Mouse (Mus musculus) kidney, adult 8-10 months (tissue): ENCODE measurements at regions not wholly inside any gene's neighbourhood (a gene's known extent, or its start where the extent isn't known, plus 50 kb on each side); places are given as distances from the start of the nearest gene placed in this dataset.

ENCODE experiments used
- DNase-seq, 2 experiments: peaks; one replicate each; pipeline ENCODE4 v3.0.0; 2022

GRCm38 (mm10) chr3:149496829-149497471, 506.6 kb upstream of the Adgrl2 start:
- DNase-seq, result no peak

GRCm38 (mm10) chr3:149496122-149496521, 505.8 kb upstream of the Adgrl2 start:
- DNase-seq, result no peak

GRCm38 (mm10) chr3:149488147-149488546, 497.8 kb upstream of the Adgrl2 start:
- DNase-seq, result no peak

GRCm38 (mm10) chr3:149485406-149485805, 495.1 kb upstream of the Adgrl2 start:
- DNase-seq, result no peak

DNA sequence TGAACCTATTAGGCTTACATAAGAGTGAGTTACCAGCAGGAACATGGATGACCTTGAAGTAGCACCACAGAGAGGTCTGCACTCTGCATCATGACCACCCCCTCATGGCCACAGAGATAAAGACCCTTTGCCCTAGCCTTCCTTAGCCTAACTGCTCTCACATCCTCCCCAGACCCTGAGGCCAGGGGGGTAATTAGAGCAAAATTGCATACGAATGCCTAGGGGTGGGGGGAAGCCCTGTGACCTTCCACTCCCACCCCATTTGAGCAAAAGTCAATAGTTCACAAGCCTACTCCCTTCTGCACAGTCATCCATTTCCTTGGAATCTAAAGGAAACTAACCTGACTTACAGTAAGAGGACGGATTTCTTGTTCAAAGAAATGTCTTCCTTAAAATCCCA, 494.0 kb upstream of the Adgrl2 start:
- DNase-seq, result no peak

- no peak for DNase-seq
These were observed 485.8 kb upstream of the Adgrl2 start for GRCm38 (mm10) chr3:149476151-149476550.

DNA sequence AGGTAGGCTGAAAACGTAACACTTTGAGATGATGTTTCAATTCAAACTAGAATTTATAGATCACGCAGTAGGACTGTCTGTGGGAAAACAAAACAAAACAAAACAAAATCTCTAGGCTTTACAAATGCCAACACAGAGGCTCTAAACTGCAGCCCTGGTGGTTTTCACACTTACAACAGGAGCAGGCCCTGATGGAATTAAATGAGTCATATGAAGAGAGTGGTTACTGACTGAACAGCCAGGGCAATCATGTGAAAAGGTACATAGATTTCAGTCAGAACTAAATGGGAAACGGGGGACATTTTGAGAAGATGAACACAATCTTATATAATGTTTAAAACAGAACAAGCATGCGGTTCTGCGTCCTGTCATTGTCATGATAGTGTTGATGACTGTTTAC, 476.6 kb upstream of the Adgrl2 start:
- no peak for DNase-seq

DNA sequence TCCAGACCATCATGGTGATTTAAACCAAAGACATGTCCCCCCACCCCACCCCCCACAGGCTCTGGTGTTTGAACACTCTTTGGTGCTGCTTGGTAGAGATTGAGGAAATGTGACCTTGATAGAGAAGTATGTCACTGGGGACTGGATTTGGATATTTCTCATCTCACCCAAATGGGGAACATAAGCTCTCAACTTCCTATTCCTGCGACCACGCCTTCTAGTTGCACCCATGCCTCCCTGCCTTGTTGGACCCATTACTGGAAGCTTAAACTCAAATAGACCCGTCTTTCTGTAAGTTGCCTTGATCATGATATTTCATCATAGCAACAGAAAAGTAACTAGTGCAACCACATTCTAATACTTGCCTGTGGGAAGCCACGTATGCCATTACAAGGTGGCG, 474.2 kb upstream of the Adgrl2 start:
- DNase-seq, result no peak

DNA sequence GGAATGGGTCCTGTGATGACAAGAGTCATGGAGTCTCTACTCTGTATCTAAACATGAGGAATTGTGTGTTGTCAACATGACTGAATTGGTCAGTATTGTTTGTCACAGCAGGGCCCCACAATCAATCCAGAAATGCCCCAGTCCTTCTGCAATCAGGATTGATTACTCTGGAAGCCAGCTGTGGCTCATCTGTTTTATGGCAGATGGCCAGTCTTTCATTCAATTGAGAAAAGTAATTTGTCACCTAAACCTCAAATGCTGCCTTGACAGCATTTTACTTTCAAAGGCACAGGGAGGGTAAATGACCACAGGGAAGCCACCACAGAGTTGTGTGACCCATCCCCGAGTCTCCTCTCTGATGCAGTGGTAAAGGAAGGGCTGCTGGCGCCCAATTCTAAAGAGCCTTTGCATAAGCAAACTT, 471.8 kb upstream of the Adgrl2 start:
- DNase-seq, result no peak

- no peak for DNase-seq
These were observed 471.3 kb upstream of the Adgrl2 start for GRCm38 (mm10) chr3:149461613-149462012.

DNA sequence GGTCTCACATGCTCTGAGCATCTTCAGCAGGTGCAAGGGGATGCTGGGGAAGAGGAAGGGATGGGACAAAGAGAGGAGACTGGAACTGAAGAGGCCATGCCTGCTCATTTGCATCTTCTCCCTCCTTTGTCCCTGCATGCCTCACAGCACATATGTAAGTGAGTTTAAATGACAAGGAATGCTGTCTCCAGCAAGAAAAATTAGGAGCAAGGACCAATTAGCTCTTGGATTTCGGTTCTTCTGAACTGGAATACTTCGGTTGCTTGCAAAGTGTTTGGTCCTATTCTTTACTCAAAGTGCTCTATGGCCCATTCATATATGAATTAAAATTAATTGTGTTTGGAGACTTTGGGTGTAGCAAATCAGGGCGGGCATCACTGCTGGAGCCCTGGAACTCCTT, 459.0 kb upstream of the Adgrl2 start:
- DNase-seq, result no peak

GRCm38 (mm10) chr3:149445991-149446564, 455.7 kb upstream of the Adgrl2 start:
- DNase-seq, result no peak

GRCm38 (mm10) chr3:149444854-149445577, 454.7 kb upstream of the Adgrl2 start:
- DNase-seq, result peak; percentile 3 to 18

- no peak for DNase-seq
These were observed 454.0 kb upstream of the Adgrl2 start for GRCm38 (mm10) chr3:149444377-149444776.

GRCm38 (mm10) chr3:149441227-149441626, 450.9 kb upstream of the Adgrl2 start:
- no peak for DNase-seq

- DNase-seq, result peak in 1 of 2 experiments; percentile 11
These were observed 447.4 kb upstream of the Adgrl2 start for GRCm38 (mm10) chr3:149437763-149438162.

DNA sequence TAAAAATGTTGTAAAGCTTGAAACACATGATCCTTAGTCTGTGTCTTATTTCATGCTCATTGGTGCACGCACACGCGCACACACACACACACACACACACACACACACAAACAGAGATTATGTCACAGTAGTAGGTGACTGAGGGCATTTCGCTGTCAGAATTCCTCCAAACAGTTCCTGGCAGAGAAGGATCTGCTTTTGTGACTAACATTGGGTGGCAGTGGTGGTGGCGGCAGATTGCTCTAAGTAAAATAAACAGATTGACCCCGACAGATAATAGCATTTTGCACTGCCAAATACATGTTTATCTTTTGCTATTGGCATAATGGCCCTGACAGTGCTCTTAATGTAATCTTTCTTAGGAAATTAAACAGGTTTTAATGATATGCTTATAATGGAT, 446.6 kb upstream of the Adgrl2 start:
- no peak for DNase-seq

GRCm38 (mm10) chr3:149436420-149436819, 446.1 kb upstream of the Adgrl2 start:
- no peak for DNase-seq

DNA sequence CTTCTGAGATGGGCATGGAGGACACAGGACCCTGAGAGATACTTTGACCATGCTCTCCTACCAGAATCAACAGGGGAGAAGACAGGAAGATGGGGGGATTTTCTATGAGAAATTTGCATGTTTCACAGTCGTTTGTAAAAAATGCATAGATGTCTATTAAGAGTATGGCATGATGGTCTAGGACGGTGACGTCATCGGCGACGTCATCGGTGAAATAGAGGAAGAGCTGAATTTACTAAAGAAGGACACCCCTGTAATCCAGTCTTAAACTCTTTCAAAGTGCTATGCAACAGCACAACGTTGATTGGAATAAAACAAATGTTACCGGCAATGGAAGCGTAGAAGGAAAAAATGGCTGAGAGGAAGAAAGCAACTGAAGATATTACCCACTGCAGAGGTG, 441.4 kb upstream of the Adgrl2 start:
- no peak for DNase-seq

- no peak for DNase-seq
These were observed 435.8 kb upstream of the Adgrl2 start for GRCm38 (mm10) chr3:149426023-149426759.

DNA sequence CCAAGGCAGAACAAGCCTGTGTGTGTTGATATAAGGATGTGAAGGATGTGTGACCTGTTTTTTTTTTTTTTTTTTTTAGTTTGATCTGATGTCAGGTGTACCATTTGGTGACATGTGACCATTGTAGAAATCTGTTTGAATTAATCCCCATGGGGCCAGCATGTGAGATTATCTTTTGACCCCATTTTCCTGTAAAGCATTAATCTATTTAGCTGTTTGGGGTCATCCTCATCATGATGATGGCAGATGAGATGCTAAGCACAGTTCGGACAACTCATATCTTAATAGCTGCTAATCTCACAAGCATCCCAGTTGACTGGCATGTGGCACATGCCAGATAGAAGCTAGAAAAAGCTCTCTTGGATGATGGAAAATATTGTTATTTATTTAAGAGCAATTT, 434.0 kb upstream of the Adgrl2 start:
- DNase-seq, result no peak

DNA sequence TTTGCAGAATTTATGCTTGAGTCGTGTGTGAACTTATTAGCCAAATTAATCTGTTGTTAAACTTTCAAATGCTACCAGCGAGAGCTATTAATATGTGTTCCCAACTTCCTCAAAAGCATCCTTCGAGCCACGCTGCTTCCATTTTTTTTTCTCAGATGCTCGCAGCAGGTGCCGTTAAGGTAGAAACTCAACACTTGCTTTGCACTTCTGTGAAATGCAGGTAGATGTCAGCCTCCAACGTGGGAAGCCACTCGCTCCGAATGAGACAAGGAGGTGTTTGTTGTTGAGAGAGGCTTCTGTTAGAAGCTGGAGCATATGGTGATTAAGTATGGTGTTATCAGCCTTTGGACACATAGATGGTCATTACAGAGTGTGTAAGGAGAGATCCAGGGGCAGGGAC, 433.1 kb upstream of the Adgrl2 start:
- no peak for DNase-seq

GRCm38 (mm10) chr3:149415081-149415480, 424.7 kb upstream of the Adgrl2 start:
- no peak for DNase-seq

GRCm38 (mm10) chr3:149413114-149413513, 422.8 kb upstream of the Adgrl2 start:
- no peak for DNase-seq
